Mouse (Mus musculus): Measurements from ENCODE around the gene Gpr137.

The Gpr137 gene

DNA sequence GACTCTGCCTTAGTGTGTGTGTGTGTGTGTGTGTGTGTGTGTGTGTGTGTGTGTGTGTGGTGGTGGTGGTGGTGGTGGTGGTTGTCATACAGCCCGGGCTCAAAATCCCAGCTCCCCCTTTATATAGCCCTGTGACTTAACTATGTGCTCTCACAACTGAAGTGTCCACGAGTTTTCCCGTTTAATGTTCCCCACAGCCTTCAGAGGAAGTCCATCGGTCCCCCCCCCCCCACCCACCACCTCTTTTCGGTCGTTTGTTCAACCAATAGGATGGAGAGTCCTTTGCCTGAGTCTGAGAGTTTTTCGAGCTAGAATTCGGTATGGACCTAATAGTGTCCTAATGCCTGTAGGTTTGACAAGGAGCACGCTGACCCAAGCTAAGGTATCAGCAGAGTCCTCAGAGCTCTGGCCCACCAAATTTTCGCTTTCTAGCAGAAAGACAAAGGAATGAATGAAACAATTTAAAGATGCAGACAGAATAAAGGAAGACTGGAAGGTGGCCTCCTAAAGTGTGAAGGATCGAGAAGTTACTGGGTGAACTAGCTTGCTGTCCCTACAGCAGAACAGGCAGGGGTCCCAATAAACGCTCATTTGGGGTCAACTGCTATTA, 31.4 kb upstream of the Gpr137 start:
- DNase-seq (ENCODE audit: low spot score in 2 of 2): no peak

DNA sequence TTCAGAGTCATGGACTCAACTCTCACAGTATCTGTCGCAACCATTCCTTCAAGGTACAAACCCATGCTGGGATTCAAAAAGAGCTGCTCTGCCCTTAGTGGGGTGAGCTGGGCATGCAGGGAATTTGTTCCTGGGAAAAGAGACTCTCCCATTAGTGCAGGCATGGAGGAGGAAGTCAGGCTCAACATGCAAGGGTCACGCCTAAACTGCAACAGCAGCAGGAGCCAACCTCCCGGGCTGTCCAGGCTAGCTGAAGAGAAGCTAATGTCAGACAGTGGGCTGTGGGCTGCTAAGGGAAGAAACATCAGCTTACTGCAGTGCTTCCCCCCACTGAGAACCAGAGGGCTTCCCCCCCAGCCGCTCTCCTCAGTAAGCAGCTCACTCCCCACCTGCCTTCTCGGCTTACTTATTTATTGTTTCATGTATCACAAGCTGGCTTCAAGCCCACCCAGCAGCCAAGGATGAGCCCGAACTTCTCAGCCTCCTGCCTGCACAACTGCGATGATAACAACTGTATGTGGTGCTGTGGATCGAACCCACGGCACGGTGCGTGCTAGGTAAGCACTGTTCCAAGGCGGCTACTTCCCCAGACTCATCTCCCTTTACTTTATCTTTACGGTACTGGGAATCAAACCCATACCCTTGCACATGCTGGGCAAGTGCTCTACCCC, 30.1 kb upstream of the Gpr137 start:
- DNase-seq (ENCODE audit: low spot score in 2 of 2): no peak

DNA sequence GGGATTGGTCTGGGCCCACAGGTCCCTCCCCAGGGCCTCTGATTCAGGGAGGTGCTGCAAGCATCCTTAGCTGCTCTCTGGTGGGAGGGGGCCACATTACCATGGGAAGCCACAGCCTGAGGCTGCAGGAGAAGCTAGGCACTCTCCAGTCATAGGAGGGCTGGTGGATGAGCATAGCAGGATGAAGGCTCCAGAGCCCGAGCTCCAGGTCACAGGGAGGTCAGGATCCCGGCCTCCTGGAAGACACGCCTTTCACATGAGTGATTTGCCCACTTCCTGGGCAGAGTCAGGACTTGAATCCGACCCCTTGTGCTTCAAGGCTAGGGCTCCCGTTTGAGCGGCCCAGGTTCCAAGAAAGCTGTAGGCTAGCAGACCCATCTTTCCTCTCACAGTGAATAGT, 29.4 kb upstream of the Gpr137 start:
- no peak for DNase-seq (ENCODE audit: low spot score in 2 of 2)

DNA sequence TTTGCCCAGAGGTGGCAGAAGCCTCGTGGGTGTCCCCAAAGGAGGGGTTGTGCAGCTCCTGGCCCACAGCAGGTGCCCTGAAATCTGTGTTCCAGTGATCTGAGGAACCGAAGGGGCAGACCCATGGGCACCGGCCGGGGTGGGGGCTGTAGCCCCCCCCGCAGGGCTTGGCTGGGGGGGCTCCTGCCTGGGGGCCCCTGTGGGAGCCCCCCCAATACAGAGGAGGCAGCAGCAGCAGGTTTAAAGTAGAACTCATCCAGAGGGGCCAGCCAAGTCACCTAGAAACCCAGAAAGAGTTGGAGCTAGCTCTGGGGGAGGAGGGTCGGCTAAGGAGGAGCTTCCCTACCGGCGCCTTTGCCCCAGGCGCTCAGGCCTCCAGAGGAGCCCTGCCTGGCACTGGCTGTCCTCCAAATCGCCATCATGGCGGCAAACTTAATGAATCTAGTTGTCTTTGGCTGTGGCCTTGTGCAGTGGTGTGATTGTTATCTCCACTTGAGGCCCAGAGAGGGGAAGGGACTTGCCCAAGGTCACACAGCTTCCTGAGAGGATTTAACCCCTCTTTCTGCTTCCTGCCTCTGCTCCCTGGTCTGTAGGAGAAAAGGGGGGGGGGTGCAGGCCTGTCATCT, 28.3 kb upstream of the Gpr137 start:
- DNase-seq (ENCODE audit: low spot score in 2 of 2): no peak

DNA sequence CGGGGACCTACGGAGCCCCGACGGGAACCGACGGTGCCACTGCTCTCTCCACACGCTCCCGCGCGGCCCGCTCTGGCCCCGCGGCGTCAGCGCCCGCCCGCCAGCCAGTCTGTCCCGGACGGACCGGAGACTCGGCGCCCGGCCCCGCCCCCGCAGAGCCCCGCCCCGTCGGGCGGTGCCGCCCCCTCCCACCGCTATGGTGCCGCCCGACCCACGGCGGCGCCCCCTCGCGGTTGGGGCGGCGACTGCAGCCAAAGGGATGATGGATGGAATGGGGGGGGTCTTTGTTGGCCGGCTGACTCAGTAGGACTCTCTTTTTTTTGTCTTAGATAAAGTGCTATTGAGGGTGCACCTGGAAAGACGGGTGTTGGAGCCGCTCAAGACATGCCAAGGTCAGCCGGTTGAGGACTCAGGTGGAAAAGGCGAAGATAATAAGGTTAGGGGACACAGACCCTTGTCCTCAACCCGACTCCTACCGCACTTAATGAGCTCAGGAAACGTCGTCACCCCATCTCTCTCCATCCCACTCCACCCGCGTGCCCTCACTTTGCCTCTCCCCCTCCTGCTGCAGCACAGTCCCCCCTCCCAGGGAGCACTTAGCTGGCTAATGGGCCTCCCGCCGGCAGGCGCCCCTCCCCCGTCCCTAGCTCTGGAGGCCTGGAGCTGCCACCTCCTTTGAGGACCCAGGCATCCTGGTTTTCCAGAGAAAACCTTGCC, 27.5 kb upstream of the Gpr137 start:
- peak; percentile 63 to 67 for DNase-seq (ENCODE audit: low spot score in 2 of 2)

DNA sequence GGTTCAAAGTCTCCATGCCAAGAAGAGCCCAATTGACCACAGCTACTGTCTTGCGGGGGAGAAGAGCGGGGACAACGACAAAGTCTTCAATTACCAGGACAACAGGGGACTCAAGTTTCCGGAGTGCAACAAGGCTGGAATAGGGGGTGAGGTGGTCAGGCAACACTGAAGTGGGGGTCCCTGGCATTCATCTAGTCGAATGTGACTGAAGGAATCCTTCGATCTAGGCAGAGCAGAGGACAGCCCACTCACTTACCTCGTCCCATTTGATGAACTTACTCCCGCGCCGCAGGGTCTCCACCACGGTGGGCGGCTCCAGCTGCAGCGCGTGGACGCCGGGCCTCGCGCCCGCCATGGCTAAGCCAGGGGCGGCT, 27.0 kb upstream of the Gpr137 start:
- no peak for DNase-seq (ENCODE audit: low spot score in 2 of 2)

DNA sequence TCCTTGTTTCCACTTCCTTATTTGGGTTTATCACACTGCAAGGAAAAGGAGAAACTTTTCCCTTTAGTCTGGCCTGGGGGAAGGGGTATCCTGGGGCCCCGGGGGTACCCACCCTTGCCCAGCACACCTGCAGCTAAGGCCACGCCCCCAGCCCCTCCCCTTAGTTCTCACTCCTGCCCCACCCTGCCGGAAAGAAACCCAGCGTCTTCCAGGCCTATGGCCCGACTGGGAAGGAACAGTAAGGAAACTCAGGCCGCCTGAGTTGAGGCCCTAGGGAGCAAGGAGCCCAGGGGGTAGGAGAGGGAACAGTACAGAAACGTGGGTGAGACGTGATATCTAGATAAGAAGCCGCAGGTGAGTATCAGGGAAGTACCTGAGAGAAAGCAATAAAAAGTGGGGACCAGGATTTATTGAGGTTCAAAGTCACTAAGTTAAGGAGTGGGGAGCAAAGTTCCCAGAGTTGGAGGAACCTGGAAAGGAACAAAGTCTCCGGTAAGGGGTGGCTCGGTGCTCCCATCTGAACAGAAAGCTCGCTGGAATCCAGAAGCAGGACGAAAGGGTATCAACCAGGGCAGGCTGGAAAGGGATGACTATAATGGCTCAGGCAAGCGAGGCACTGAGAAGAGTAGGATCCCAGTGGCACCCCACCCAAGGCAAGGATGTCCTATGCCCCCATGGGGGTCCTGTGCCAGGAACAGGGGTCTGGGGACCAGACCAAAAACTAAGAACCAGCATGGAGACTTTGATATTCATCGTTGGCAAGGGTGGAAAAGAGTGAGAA, 26.4 kb upstream of the Gpr137 start:
- no peak for DNase-seq (ENCODE audit: low spot score in 2 of 2)

DNA sequence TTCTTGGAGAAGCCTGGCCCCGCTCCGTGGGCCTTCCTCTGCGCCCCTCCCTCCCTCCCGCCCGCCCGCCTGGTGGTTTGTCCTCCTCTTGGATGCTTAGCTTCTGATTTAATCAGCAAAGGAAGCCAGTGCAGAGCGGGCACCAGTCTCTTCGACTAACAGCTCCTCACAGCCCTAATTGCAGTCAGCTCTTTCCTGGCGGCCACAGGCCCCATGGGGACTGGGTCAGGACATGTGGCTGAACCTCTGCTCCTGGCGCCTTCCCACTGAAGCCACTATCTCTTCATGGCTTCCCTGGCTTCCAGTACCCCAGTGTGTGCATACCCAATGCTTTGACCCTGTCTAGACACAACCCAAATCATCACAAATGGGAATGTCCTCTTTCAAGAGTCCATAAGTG, 14.2 kb upstream of the Gpr137 start:
- DNase-seq (ENCODE audit: low spot score in 2 of 2): no peak

DNA sequence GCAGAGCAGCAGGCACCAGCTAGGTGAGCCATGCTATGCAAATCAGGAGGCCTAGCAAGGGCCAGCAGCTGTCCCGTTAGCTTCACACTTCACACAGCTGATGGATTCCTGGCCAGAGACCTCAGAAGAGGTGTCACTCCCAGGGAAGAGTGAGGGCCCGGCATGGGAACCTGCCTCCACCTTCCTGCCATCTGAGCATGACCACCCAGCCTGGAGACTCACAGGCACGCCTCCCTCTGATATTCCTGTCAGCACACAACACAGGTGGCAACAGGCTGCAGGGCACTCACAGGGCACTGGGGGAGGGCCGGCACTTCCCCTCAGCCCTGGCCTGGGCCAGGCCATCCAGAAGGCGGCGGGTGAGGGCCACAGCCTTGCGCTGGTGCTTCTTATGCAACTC, 13.1 kb upstream of the Gpr137 start:
- DNase-seq (ENCODE audit: low spot score in 2 of 2): no peak

DNA sequence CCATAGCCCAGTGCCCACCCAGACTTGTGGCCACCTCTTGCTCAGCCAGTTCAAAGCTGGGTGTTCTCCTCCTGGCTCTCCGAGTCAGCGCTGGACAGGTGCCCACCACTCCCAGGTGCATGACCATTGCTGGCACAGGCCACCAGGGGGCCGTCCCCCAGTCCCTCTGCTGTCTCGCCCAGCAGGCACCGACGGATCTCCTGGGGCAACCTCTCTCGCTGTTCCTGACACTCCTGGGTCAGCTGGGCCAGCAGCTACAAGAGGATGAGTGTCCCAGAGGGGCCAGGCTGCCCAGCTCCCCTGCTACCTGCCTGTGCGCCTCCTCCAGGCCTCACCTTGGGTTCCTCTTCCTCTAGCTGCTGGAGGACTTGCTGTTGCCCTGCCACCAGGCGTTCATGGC, 11.8 kb upstream of the Gpr137 start:
- no peak for DNase-seq (ENCODE audit: low spot score in 2 of 2)

DNA sequence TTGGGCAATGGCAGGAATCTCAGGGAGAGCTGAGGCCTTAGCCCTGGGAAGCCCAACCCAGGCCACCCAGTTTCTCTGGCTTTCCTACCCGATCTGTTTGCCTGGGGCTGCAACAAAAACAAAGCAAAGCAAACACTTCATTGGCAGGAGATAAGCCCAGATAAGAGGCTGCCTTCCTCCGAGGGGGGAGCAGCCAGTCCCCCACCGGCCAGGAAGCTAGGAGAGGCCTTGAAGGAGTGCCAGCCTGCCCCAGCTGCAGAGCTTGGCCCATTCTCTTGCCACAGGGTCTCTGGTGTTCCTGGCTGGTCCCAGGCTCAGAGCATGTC, 10.4 kb upstream of the Gpr137 start:
- no peak for DNase-seq (ENCODE audit: low spot score in 2 of 2)

DNA sequence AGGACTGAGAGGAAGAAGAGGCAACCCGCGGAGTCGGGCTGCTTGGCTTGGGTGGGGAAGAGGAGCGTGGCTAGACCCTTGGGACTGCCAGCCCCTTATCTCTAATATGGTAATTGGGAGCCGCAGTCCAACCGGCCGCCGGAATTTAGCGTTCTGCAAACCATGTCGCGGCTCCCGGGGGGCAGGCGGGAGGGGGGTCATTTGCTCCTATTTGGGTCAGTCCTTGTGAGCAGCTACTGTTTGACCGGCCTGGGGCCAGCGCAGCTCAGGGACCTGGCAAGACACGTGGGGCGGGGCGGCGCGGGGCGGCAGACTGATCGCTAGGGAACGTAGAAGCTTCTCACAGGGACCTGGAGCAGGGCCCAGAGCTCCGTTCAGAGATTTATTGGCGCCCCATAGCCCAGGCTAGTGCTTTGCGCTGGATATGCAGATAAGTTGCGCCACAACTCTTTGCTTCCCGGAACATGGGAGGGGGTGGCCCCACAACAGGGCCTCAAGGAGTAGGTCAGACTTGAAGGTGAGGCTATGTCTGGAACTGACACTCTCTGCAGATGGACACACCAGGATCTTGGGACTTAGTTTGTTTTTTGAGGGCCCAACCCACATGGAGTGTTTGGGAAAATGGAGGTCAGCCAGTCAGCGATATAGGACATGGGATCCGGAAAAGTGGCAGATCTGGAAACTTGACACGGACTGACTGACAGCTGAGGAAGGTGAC, 9.9 kb upstream of the Gpr137 start:
- peak; percentile 52 to 61 for DNase-seq (ENCODE audit: low spot score in 2 of 2)

DNA sequence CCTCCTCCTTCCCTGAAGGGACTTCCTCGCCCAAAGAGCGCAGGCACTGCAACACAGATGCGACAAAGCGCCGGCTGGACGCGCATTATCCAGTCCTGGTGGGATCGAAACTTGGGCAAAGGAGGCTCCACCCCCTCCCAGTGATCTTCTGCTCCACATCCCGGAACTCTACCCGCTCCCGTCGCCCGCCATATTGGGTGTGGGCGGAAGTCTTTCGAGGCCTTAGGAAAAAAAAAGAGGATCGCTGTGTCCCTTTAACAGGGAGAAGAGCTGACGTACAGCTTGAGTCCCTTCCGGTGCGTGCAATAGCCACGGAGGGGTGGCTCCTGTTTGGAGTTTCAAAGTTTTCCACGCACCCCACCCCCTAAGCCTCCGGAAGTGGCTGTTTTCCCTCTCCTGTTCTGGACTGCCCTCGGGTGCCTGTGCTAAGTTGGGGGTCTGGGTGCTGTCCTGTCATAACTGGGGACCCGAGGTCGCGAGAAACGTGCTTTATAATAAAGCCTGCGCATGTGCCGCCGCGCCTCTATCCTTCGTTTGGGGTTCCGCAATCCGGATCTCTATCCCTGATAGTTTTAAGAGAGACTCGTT, 9.2 kb upstream of the Gpr137 start:
- DNase-seq (ENCODE audit: low spot score in 2 of 2): peak; percentile 83 to 88

DNA sequence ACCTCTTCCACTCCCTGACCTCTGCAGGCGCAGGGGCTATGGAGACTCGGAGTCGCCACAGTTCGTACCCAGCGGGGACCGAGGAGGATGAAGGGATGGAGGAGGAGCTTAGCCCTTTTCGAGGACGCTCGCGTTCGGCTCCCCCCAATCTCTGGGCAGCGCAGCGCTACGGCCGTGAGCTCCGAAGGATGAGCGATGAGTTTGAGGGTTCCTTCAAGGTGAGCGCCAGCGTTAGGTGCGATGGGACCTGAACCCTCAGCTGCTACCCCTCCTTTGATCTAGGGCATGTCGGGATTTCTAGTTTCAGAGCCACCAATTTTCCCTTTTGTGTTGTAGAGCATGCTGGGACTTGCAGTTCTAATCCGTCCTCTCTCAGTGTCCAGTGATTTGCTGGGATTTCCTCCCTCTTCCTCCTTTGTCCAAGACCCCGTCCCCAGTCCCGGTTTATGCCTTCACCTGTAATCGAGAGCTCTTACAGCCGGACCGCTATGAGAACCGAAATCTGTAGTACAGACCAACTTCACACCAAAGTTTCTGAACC, 8.4 kb upstream of the Gpr137 start:
- DNase-seq (ENCODE audit: low spot score in 2 of 2): peak in 1 of 2 experiments; percentile 34

DNA sequence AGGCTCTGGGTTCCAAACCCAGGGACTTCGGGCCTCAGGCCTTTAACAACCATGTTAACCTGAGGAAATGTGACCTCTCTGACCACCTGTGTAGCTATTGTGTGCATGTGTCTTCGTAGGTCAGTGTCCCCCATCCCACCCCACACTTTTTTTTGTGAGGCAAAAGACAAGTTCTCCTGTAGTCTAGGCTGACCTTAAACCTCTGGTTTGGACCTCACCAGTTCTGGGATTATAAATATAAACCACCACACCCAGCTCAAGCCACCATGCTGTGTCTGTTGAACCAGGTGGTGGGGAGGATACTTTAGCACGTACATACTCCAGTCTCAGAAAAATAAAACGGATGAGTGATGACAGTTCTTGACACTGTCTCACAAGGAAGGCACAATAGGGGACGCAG, 7.7 kb upstream of the Gpr137 start:
- DNase-seq (ENCODE audit: low spot score in 2 of 2): no peak

DNA sequence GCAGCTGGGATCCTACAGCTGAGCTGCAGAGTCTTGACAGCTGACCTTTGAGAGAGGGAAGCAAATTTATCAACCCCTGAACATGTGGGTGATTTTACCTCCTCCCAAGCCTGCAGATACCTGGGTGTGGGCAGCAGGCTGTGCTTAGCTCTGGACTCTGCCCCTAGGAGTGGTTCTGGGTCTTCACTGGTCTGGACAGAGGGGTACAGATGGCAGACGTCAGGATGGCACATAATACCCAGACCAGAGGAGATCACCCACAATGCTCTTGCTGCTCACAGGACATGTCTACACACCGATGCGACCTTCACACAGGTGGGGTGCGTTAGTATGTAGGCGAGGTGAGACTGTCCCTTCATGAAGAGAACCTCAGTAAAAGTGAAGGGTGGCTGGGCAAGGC, 7.3 kb upstream of the Gpr137 start:
- no peak for DNase-seq (ENCODE audit: low spot score in 2 of 2)

DNA sequence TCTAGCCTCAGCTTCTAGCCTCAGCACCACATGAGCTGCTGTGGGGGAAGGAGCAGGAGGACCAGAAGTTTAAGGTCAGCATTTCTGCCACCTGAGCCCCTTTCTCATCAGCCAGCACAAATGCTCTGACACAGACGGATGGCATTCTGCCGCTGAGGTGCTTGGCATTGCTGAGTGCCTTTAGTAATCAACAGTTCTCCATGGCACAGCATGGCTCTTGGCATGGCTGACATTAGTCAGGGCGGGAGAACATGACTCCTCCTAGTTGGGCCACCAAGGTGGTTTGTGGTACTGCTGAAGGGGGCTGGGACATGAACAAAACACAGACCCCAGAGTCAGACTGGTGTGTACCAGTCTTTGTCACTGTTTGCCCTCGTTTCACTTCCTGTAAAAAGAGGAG, 5.9 kb upstream of the Gpr137 start:
- DNase-seq (ENCODE audit: low spot score in 2 of 2): no peak

DNA sequence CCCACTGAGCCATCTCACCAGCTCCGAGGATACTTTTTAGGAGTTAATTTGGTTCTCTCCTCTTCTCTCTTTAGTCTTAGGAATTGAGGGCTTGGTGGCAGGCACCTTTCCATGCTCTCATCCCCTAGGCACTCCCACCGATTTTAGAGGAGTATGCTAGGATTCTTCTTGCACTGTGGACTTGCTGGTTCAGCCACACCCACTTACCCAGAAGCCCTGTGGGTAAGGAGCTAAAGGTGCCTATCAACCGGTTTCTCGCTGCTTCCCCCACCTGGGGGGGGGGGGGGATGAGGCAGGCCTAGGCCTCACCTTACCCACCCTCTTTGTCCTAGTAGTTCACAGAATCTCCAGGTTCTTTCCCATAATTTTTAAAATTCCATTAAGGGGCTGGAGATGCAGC, 5.5 kb upstream of the Gpr137 start:
- DNase-seq (ENCODE audit: low spot score in 2 of 2): no peak

DNA sequence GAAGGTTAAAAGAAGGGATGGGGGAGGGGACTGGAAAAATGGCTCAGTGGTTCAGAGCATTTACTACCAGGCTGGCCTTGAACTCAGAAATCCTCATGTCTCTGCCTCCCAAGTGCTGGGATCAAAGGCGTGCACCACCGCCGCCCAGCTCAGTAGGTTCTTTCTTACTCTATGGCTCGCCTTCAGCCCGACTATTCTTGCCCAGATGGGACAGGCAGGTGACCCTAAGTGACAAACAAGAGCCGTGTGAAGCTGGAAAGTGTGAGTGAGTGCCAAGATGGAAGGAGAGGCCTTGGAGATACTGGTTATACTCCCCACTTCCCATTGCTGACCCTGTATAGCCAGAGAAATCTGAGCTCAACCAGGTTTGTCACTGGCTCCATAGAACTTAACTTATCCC, 1.4 kb upstream of the Gpr137 start:
- DNase-seq (ENCODE audit: low spot score in 2 of 2): no peak

DNA sequence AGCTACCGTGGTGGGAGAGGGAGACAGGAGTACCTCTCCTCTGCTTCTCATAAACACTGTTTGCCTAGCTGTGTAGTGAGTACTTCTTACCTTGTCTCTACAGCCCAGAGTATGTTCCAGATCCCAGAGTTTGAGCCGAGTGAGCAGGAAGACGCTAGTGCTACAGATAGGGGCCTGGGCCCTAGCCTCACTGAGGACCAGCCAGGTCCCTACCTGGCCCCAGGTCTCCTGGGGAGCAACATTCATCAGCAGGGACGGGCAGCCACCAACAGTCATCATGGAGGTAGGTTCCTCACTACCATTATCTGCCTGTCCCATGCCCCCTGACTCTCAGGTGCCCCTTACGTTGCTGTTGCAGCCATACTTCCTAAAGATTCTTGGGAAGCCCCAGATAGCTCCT, 484 bp upstream of the Gpr137 start:
- no peak for DNase-seq (ENCODE audit: low spot score in 2 of 2)
